ENCODE assay signal across 8 mouse cellular contexts in genomic region chr1:40657978-40658496, GRCm38 (mm10). TPM values are rescaled to one million over a fixed set of nuclear protein-coding genes. Genes with fewer than 3 reads are reported as not detected.
DNase-seq lines count a peak whose midpoint lies in the region; ATAC-seq and TF ChIP-seq lines count a peak whose summit lies in the region.

No protein-coding gene starts in this region.

- peak; percentile 3 to 35 for DNase-seq in spleen, adult 2 months (ENCODE audit: low read depth in 1 of 2, low spot score in 2 of 2)
- no peak for DNase-seq in spleen, postnatal 36 days (ENCODE audit: low spot score in 2 of 2)
- DNase-seq in adrenal gland, postnatal 10 days: peak; percentile 67
- peak; percentile 76 to 85 for DNase-seq in frontal cortex, postnatal 36 days (ENCODE audit: low spot score in 2 of 2)
- peak; percentile 80 for DNase-seq in kidney, postnatal 10 days
- peak; percentile 4 to 17 (median 5) for DNase-seq in liver, embryonic 14.5 days (ENCODE audit: low read depth in 3 of 3, low spot score in 3 of 3)
- peak; percentile 72 for DNase-seq in right cerebral cortex, postnatal 4 days

- no peaks in the 10 kb centered on the region for H3K27me3 ChIP-seq in spleen, adult 2 months (ENCODE audit: control insufficient read depth, insufficient read depth, low read length)
- H3K27me3 ChIP-seq in liver, embryonic 14.5 days (ENCODE audit: control insufficient read depth, insufficient read depth, low read length): no peaks in the 10 kb centered on the region

- no peak for ATAC-seq in liver, embryonic 14.5 days (ENCODE audit: insufficient read depth)
- ATAC-seq in activated CD4-positive, CD25-positive, alpha-beta regulatory T cell, adult 4 months: no peak

- no peak overlapping the region for H3K4me3 ChIP-seq in spleen, adult 2 months (ENCODE audit: extremely low read depth, insufficient read depth, insufficient read length)
- H3K4me3 ChIP-seq in liver, embryonic 14.5 days (ENCODE audit: insufficient read depth in 1 of 2, low read depth in 2 of 2, low read length in 2 of 2): no peak overlapping the region

- peak; percentile 6; the same call in 1 of the 2 replicates for TF ChIP-seq CTCF in spleen, adult 2 months (IDR thresholded peaks at IDR 0.05; ENCODE audit: extremely low read depth, insufficient read depth, insufficient read length, insufficient replicate concordance)
- TF ChIP-seq CTCF in liver, embryonic 14.5 days (IDR thresholded peaks at IDR 0.05; ENCODE audit: low read depth): peak; percentile 63

- TF ChIP-seq POLR2A in spleen, adult 2 months (IDR thresholded peaks at IDR 0.05; ENCODE audit: low read depth, low read length): no peak

- H3K4me1 ChIP-seq in spleen, adult 2 months (ENCODE audit: control insufficient read depth, insufficient read depth, insufficient read length): no peaks in the 10 kb centered on the region
- no peaks in the 10 kb centered on the region for H3K4me1 ChIP-seq in liver, embryonic 14.5 days (replicated peaks; ENCODE audit: control insufficient read depth in 2 of 2, insufficient read depth in 2 of 2, low read length in 1 of 2)

- no peak for TF ChIP-seq EP300 in liver, embryonic 14.5 days (IDR thresholded peaks at IDR 0.05; ENCODE audit: low read depth)

- WGBS in spleen, adult 2 months: 61% methylated on average over 8 of the region's 8 CpGs
- 43% methylated on average over 8 of the region's 8 CpGs for WGBS in liver, embryonic 14.5 days (ENCODE audit: insufficient replicate concordance)

- no peak overlapping the region for H3K4me2 ChIP-seq in liver, embryonic 14.5 days (ENCODE audit: low read depth)

- H3K9me3 ChIP-seq in liver, embryonic 14.5 days (ENCODE audit: control insufficient read depth, low read length): no peaks in the 10 kb centered on the region

- H3K36me3 ChIP-seq in spleen, adult 2 months (ENCODE audit: control insufficient read depth, insufficient read depth, low read length): no peaks in the 10 kb centered on the region
- H3K36me3 ChIP-seq in liver, embryonic 14.5 days (replicated peaks; ENCODE audit: control insufficient read depth, insufficient read depth, low read depth): no peaks in the 10 kb centered on the region

- H3K27ac ChIP-seq in spleen, adult 2 months (ENCODE audit: insufficient read depth, low read length): no peak overlapping the region
- H3K27ac ChIP-seq in liver, embryonic 14.5 days: no peak overlapping the region

- H3K9ac ChIP-seq in liver, embryonic 14.5 days (replicated peaks): no peak overlapping the region

RNA-seq across cellular contexts. Expression of gene Slc9a2, which starts 22.3 kb away (rescaled TPM):
- polyA plus RNA-seq in spleen, adult 2 months (2012; rRNA removed): 0.09 and 0.29 TPM in 2 replicates
- 1 to 10 TPM in 1 of 2 experiments, under 1 TPM in 1; 0.48 to 2.2 TPM for total RNA-seq in adrenal gland, postnatal 10 days (2021)
- 0.01 TPM in 2 replicates for polyA plus RNA-seq in liver, embryonic 14.5 days (2012; rRNA removed)
- polyA plus RNA-seq in liver, embryonic 14.5 days (2014; fragmentation: Nextera tagmentation; extraction: Ambion mirVana): not detected in 2 replicates
- polyA plus RNA-seq in activated CD4-positive, CD25-positive, alpha-beta regulatory T cell, adult 4 months (2017; shearing (Covaris generic)): not detected

Comparison
In these comparisons a context has a peak if more than half of its experiments do, and no peak if none do; other contexts are left out.
1. DNase-seq: peak in spleen, adult 2 months (2 of 2), adrenal gland, postnatal 10 days (single experiment), frontal cortex, postnatal 36 days (2 of 2), kidney, postnatal 10 days (single experiment), liver, embryonic 14.5 days (3 of 3) and right cerebral cortex, postnatal 4 days (single experiment); none in spleen, postnatal 36 days (0 of 2).